ENCODE assay signal across 10 mouse cellular contexts in genomic region chr15:6579194-6579768, GRCm38 (mm10). TPM values are rescaled to one million over a fixed set of nuclear protein-coding genes. Genes with fewer than 3 reads are reported as not detected.
DNase-seq lines count a peak whose midpoint lies in the region; ATAC-seq and TF ChIP-seq lines count a peak whose summit lies in the region.
"Had no signal": no experiment of that assay in that cellular context is flagged by ENCODE, and none has a peak within 500 bp of the region (broad histone marks: within the 10 kb centered on the region; RNA-seq: fewer than 3 reads in every experiment).

No protein-coding gene starts in this region.

- H3K4me2 ChIP-seq in lung, embryonic 14.5 days = peak overlapping the region; percentile 53
- peak overlapping the region; percentile 33 for H3K4me2 ChIP-seq in intestine, embryonic 16.5 days (ENCODE audit: low read depth, low read length)
- no peak overlapping the region for H3K4me2 ChIP-seq in forebrain, embryonic 13.5 days
- H3K4me2 ChIP-seq in midbrain, postnatal 0 days (ENCODE audit: low read depth, low read length, poor library complexity, severe bottlenecking) = no peak overlapping the region
- H3K4me2 ChIP-seq: embryonic facial prominence, embryonic 12.5 days had no signal

- no peak for TF ChIP-seq CTCF in lung, embryonic 14.5 days (IDR thresholded peaks at IDR 0.05; ENCODE audit: low read depth)
- TF ChIP-seq CTCF in midbrain, postnatal 0 days (IDR thresholded peaks at IDR 0.05) = no peak

- peak; percentile 30 for DNase-seq in lung, embryonic 14.5 days
- no peak for DNase-seq in lung, postnatal 4 days
- DNase-seq in naive thymus-derived CD4-positive, alpha-beta T cell, adult 2 months (ENCODE audit: low read depth) = peak; percentile 70
- no peak for DNase-seq in midbrain, postnatal 0 days (ENCODE audit: low spot score)
- DNase-seq: gastrocnemius, postnatal 14 days; layer of hippocampus, adult 9-11 months had no signal

- no peak for ATAC-seq in lung, embryonic 14.5 days (ENCODE audit: insufficient read depth)
- no peak for ATAC-seq in intestine, embryonic 16.5 days
- ATAC-seq in forebrain, embryonic 13.5 days = no peak
- ATAC-seq in midbrain, postnatal 0 days (ENCODE audit: low FRiP score) = no peak

- H3K9me3 ChIP-seq in lung, embryonic 14.5 days (ENCODE audit: low read depth, low read length) = no peaks in the 10 kb centered on the region
- no peaks in the 10 kb centered on the region for H3K9me3 ChIP-seq in intestine, embryonic 16.5 days (ENCODE audit: control insufficient read depth, low read length)
- no peaks in the 10 kb centered on the region for H3K9me3 ChIP-seq in forebrain, embryonic 13.5 days (replicated peaks)
- H3K9me3 ChIP-seq in midbrain, postnatal 0 days (ENCODE audit: low read length) = no peaks in the 10 kb centered on the region
- H3K9me3 ChIP-seq: embryonic facial prominence, embryonic 12.5 days had no signal

- peak overlapping the region; percentile 5 for H3K4me3 ChIP-seq in lung, embryonic 14.5 days (ENCODE audit: low read depth, low read length)
- H3K4me3 ChIP-seq in brown adipose tissue, adult 24 weeks (ENCODE audit: insufficient read depth, low read depth, low read length) = peak overlapping the region; percentile 37; the same call in 1 of the 2 replicates
- H3K4me3 ChIP-seq in intestine, embryonic 16.5 days (ENCODE audit: low read length) = peak overlapping the region; percentile 20; the same call in 1 of the 2 replicates
- no peak overlapping the region for H3K4me3 ChIP-seq in forebrain, embryonic 13.5 days
- no peak overlapping the region for H3K4me3 ChIP-seq in midbrain, postnatal 0 days (ENCODE audit: low read depth, low read length)
- H3K4me3 ChIP-seq: embryonic facial prominence, embryonic 12.5 days had no signal

- H3K36me3 ChIP-seq in lung, embryonic 14.5 days (ENCODE audit: insufficient read depth) = no peaks in the 10 kb centered on the region
- H3K36me3 ChIP-seq in intestine, embryonic 16.5 days (ENCODE audit: control insufficient read depth, insufficient read depth, low read length) = no peaks in the 10 kb centered on the region
- H3K36me3 ChIP-seq in forebrain, embryonic 13.5 days (ENCODE audit: poor library complexity, severe bottlenecking) = no peaks in the 10 kb centered on the region
- H3K36me3 ChIP-seq in midbrain, postnatal 0 days (ENCODE audit: insufficient read depth, low read length) = no peaks in the 10 kb centered on the region
- H3K36me3 ChIP-seq: embryonic facial prominence, embryonic 12.5 days had no signal

- H3K27me3 ChIP-seq in lung, embryonic 14.5 days (ENCODE audit: insufficient read depth, low read length) = no peaks in the 10 kb centered on the region
- H3K27me3 ChIP-seq in intestine, embryonic 16.5 days (replicated peaks; ENCODE audit: control insufficient read depth, insufficient read depth, low read length) = no peaks in the 10 kb centered on the region
- H3K27me3 ChIP-seq in forebrain, embryonic 13.5 days = no peaks in the 10 kb centered on the region
- no peaks in the 10 kb centered on the region for H3K27me3 ChIP-seq in midbrain, postnatal 0 days (ENCODE audit: insufficient read depth, low read length)
- H3K27me3 ChIP-seq: embryonic facial prominence, embryonic 12.5 days had no signal

- 0 out of 2 replicates have a peak, but pooled peaks cover 2% of the 10 kb centered on the region for H3K4me1 ChIP-seq in lung, embryonic 14.5 days (ENCODE audit: insufficient read depth)
- peaks cover 4% of the 10 kb centered on the region; the same call in 1 of the 2 replicates for H3K4me1 ChIP-seq in brown adipose tissue, adult 24 weeks (ENCODE audit: control insufficient read depth, insufficient read depth, insufficient read length, low read length)
- H3K4me1 ChIP-seq in intestine, embryonic 16.5 days (ENCODE audit: control insufficient read depth, insufficient read depth, low read length) = no peaks in the 10 kb centered on the region
- no peaks in the 10 kb centered on the region for H3K4me1 ChIP-seq in forebrain, embryonic 13.5 days
- no peaks in the 10 kb centered on the region for H3K4me1 ChIP-seq in midbrain, postnatal 0 days (ENCODE audit: insufficient read depth, low read length)
- H3K4me1 ChIP-seq: embryonic facial prominence, embryonic 12.5 days had no signal

- H3K9ac ChIP-seq in lung, embryonic 14.5 days = 0 out of 2 replicates have a peak overlapping the region, but pooled peaks have one; percentile 3
- H3K9ac ChIP-seq in intestine, embryonic 16.5 days (ENCODE audit: low read depth, low read length) = peak overlapping the region; percentile 48; the same call in 1 of the 2 replicates
- no peak overlapping the region for H3K9ac ChIP-seq in forebrain, embryonic 13.5 days
- no peak overlapping the region for H3K9ac ChIP-seq in midbrain, postnatal 0 days (replicated peaks; ENCODE audit: low read length, poor library complexity, severe bottlenecking)
- H3K9ac ChIP-seq: embryonic facial prominence, embryonic 12.5 days had no signal

- H3K27ac ChIP-seq in lung, embryonic 14.5 days (ENCODE audit: low read depth) = no peak overlapping the region
- H3K27ac ChIP-seq in brown adipose tissue, adult 24 weeks (replicated peaks; ENCODE audit: low read depth, low read length) = 0 out of 2 replicates have a peak overlapping the region, but pooled peaks have one; percentile 18
- no peak overlapping the region for H3K27ac ChIP-seq in intestine, embryonic 16.5 days (ENCODE audit: low read length)
- H3K27ac ChIP-seq in forebrain, embryonic 13.5 days = no peak overlapping the region
- no peak overlapping the region for H3K27ac ChIP-seq in midbrain, postnatal 0 days (ENCODE audit: low read depth, low read length)
- H3K27ac ChIP-seq: embryonic facial prominence, embryonic 12.5 days had no signal

- 29% methylated on average over 15 of the region's 15 CpGs for WGBS in lung, embryonic 14.5 days
- WGBS in intestine, embryonic 16.5 days = 45% methylated on average over 15 of the region's 15 CpGs
- WGBS in forebrain, embryonic 13.5 days = 84% methylated on average over 15 of the region's 15 CpGs
- 85% methylated on average over 15 of the region's 15 CpGs for WGBS in midbrain, postnatal 0 days

RNA-seq across cellular contexts. Expression of gene Fyb, which starts 56.6 kb away (rescaled TPM):
- polyA plus RNA-seq in lung, embryonic 14.5 days (2014; fragmentation: Nextera tagmentation; extraction: Ambion mirVana) = 6.2 and 6.5 TPM in 2 replicates
- polyA plus RNA-seq in brown adipose tissue, adult 24 weeks (2012; ENCODE audit: insufficient read depth, insufficient read length, missing spikeins) = 4.6 and 12.6 TPM in 2 replicates
- 7.9 and 10.3 TPM in 2 replicates for polyA plus RNA-seq in intestine, embryonic 16.5 days (2015; fragmentation: Nextera tagmentation; extraction: Ambion mirVana)
- polyA plus RNA-seq in forebrain, embryonic 13.5 days (2015; fragmentation: Nextera tagmentation; extraction: Ambion mirVana) = 1.6 and 2.4 TPM in 2 replicates
- total RNA-seq in midbrain, postnatal 0 days (2014; rRNA removed) = 2.2 TPM in 1 of 2 replicates, not detected in the other
- polyA plus RNA-seq in midbrain, postnatal 0 days (2015; fragmentation: Nextera tagmentation; extraction: Ambion mirVana) = 1.5 and 3.6 TPM in 2 replicates

Comparison
In these comparisons a context has a peak if more than half of its experiments do, and no peak if none do; other contexts are left out.
1. DNase-seq: peak in lung, embryonic 14.5 days (single experiment) and naive thymus-derived CD4-positive, alpha-beta T cell, adult 2 months (single experiment); none in lung, postnatal 4 days (0 of 2) and midbrain, postnatal 0 days (single experiment).
2. H3K4me2 ChIP-seq: peak in lung, embryonic 14.5 days (single experiment) and intestine, embryonic 16.5 days (single experiment); none in forebrain, embryonic 13.5 days (single experiment) and midbrain, postnatal 0 days (single experiment).
3. H3K4me3 ChIP-seq: peak in lung, embryonic 14.5 days (single experiment), brown adipose tissue, adult 24 weeks (single experiment) and intestine, embryonic 16.5 days (single experiment); none in forebrain, embryonic 13.5 days (single experiment) and midbrain, postnatal 0 days (single experiment).
4. H3K9ac ChIP-seq: peak in lung, embryonic 14.5 days (single experiment) and intestine, embryonic 16.5 days (single experiment); none in forebrain, embryonic 13.5 days (single experiment) and midbrain, postnatal 0 days (single experiment).